Mouse (Mus musculus): ENCODE results near the gene Pitpna.

GRCm38 (mm10) chr11:75570375-75571125 is 17.3 kb upstream of the Pitpna start:
- TF ChIP-seq CTCF (IDR thresholded peaks at IDR 0.05; ENCODE audit: low read depth), result no peak
- no peak for TF ChIP-seq EP300 (IDR thresholded peaks at IDR 0.05; ENCODE audit: low read depth)

Measured in liver, postnatal 0 days (tissue).